Mouse (Mus musculus): ENCODE results near the gene Lag3. TPM values are rescaled to one million over a fixed set of nuclear protein-coding genes. Genes with fewer than 3 reads are reported as not detected.
A peak's percentile ranks its signal among the peaks of the same experiment; 100 is the strongest.

Lag3 gene
- polyA plus RNA-seq, 1 experiment from 2014 or later = 2.9 TPM

GRCm38 (mm10) chr6:124913721-124914285 lies 2.3 kb upstream of the Lag3 start:
- TF ChIP-seq CTCF (IDR thresholded peaks at IDR 0.05; ENCODE audit: low read depth) = no peak
- Histone ChIP-seq H3K4me3 (replicated peaks; ENCODE audit: low read depth, low read length) (no peak overlapping the region), H3K9ac (ENCODE audit: low read depth, low read length) (no peak overlapping the region), H3K9me3 (replicated peaks; ENCODE audit: low read length) (no peaks in the 10 kb centered on the region), H3K36me3 (ENCODE audit: insufficient read depth, low read length) (peaks cover 20% of the 10 kb centered on the region), H3K27ac (no peak overlapping the region), H3K27me3 (ENCODE audit: insufficient read depth, low read length) (no peaks in the 10 kb centered on the region), H3K4me1 (replicated peaks; ENCODE audit: insufficient read depth, low read length) (peaks cover 34% of the 10 kb centered on the region), H3K4me2 (ENCODE audit: low read length) (no peak overlapping the region)
- DNase-seq (ENCODE audit: low spot score) (no peak), ATAC-seq (replicated peaks; ENCODE audit: low FRiP score, low read depth) (no peak)
- 68% methylated on average over 14 of the region's 14 CpGs for WGBS

- ATAC-seq (replicated peaks; ENCODE audit: low FRiP score, low read depth) (no peak), DNase-seq (ENCODE audit: low spot score) (no peak)
- Histone ChIP-seq H3K27ac (0 out of 2 replicates have a peak overlapping the region, but pooled peaks have one; percentile 13), H3K9ac (ENCODE audit: low read depth, low read length) (no peak overlapping the region), H3K9me3 (replicated peaks; ENCODE audit: low read length) (no peaks in the 10 kb centered on the region), H3K36me3 (ENCODE audit: insufficient read depth, low read length) (peaks cover 20% of the 10 kb centered on the region), H3K4me2 (ENCODE audit: low read length) (no peak overlapping the region), H3K4me1 (replicated peaks; ENCODE audit: insufficient read depth, low read length) (peaks cover 31% of the 10 kb centered on the region), H3K4me3 (replicated peaks; ENCODE audit: low read depth, low read length) (no peak overlapping the region), H3K27me3 (ENCODE audit: insufficient read depth, low read length) (no peaks in the 10 kb centered on the region)
- WGBS = 61% methylated on average over 6 of the region's 6 CpGs
- TF ChIP-seq CTCF (IDR thresholded peaks at IDR 0.05; ENCODE audit: low read depth) = no peak
Observed at GRCm38 (mm10) chr6:124913214-124913613, 1.7 kb upstream of the Lag3 start.

GRCm38 (mm10) chr6:124910032-124910431 lies 1.5 kb downstream of the Lag3 start:
- H3K9me3 ChIP-seq (replicated peaks; ENCODE audit: low read length) = no peaks in the 10 kb centered on the region

GRCm38 (mm10) chr6:124907767-124908166 lies 3.7 kb downstream of the Lag3 start:
- DNase-seq (ENCODE audit: low spot score) (no peak), ATAC-seq (replicated peaks; ENCODE audit: low FRiP score, low read depth) (no peak)
- WGBS = 63% methylated on average over 1 of the region's 1 CpGs
- Histone ChIP-seq H3K36me3 (ENCODE audit: insufficient read depth, low read length) (0 out of 2 replicates have a peak, but pooled peaks cover 3% of the 10 kb centered on the region), H3K4me3 (replicated peaks; ENCODE audit: low read depth, low read length) (no peak overlapping the region), H3K9ac (ENCODE audit: low read depth, low read length) (no peak overlapping the region), H3K27me3 (ENCODE audit: insufficient read depth, low read length) (no peaks in the 10 kb centered on the region), H3K4me2 (ENCODE audit: low read length) (no peak overlapping the region), H3K27ac (no peak overlapping the region), H3K4me1 (replicated peaks; ENCODE audit: insufficient read depth, low read length) (peaks cover 14% of the 10 kb centered on the region), H3K9me3 (replicated peaks; ENCODE audit: low read length) (no peaks in the 10 kb centered on the region)
- no peak for TF ChIP-seq CTCF (IDR thresholded peaks at IDR 0.05; ENCODE audit: low read depth)

More at GRCm38 (mm10) chr6:124910032-124910431, 1.5 kb downstream of the Lag3 start:
- H3K27ac ChIP-seq = no peak overlapping the region
- H3K4me1 ChIP-seq (replicated peaks; ENCODE audit: insufficient read depth, low read length) = peaks cover 16% of the 10 kb centered on the region
- H3K36me3 ChIP-seq (ENCODE audit: insufficient read depth, low read length) = peaks cover 19% of the 10 kb centered on the region
- WGBS = 5% methylated on average over 32 of the region's 32 CpGs
- H3K4me2 ChIP-seq (ENCODE audit: low read length) = peak overlapping the region; percentile 37
- H3K4me3 ChIP-seq (replicated peaks; ENCODE audit: low read depth, low read length) = no peak overlapping the region
- ATAC-seq (replicated peaks; ENCODE audit: low FRiP score, low read depth) (0 out of 2 replicates have a peak, but pooled peaks have one; percentile 15), DNase-seq (ENCODE audit: low spot score) (no peak)
- H3K27me3 ChIP-seq (ENCODE audit: insufficient read depth, low read length) = no peaks in the 10 kb centered on the region
- TF ChIP-seq CTCF (IDR thresholded peaks at IDR 0.05; ENCODE audit: low read depth) = no peak
- 0 out of 2 replicates have a peak overlapping the region, but pooled peaks have one; percentile 1 for H3K9ac ChIP-seq (ENCODE audit: low read depth, low read length)

- no peak for DNase-seq (ENCODE audit: low spot score)
- Histone ChIP-seq H3K4me3 (replicated peaks; ENCODE audit: low read depth, low read length) (peak overlapping the region; percentile 48; the same call in 1 of the 2 replicates), H3K9me3 (replicated peaks; ENCODE audit: low read length) (no peaks in the 10 kb centered on the region), H3K9ac (ENCODE audit: low read depth, low read length) (peak overlapping the region; percentile 66), H3K27ac (peak overlapping the region; percentile 97), H3K4me1 (replicated peaks; ENCODE audit: insufficient read depth, low read length) (peaks cover 12% of the 10 kb centered on the region), H3K27me3 (ENCODE audit: insufficient read depth, low read length) (no peaks in the 10 kb centered on the region), H3K4me2 (ENCODE audit: low read length) (peak overlapping the region; percentile 70; the same call in 1 of the 2 replicates), H3K36me3 (ENCODE audit: insufficient read depth, low read length) (no peaks in the 10 kb centered on the region)
- WGBS = 45% methylated on average over 14 of the region's 16 CpGs
- TF ChIP-seq CTCF (IDR thresholded peaks at IDR 0.05; ENCODE audit: low read depth) = no peak
- no peak for ATAC-seq (replicated peaks; ENCODE audit: low FRiP score, low read depth)
Observed at GRCm38 (mm10) chr6:124904991-124905860, 6.3 kb downstream of the Lag3 start.

- Histone ChIP-seq H3K27ac (peak overlapping the region; percentile 97), H3K27me3 (ENCODE audit: insufficient read depth, low read length) (no peaks in the 10 kb centered on the region), H3K36me3 (ENCODE audit: insufficient read depth, low read length) (no peaks in the 10 kb centered on the region), H3K9ac (ENCODE audit: low read depth, low read length) (peak overlapping the region; percentile 66), H3K4me3 (replicated peaks; ENCODE audit: low read depth, low read length) (peak overlapping the region; percentile 48), H3K4me2 (ENCODE audit: low read length) (peak overlapping the region; percentile 70), H3K9me3 (replicated peaks; ENCODE audit: low read length) (no peaks in the 10 kb centered on the region), H3K4me1 (replicated peaks; ENCODE audit: insufficient read depth, low read length) (0 out of 2 replicates have a peak, but pooled peaks cover 5% of the 10 kb centered on the region)
- 8% methylated on average over 24 of the region's 24 CpGs for WGBS
- DNase-seq (ENCODE audit: low spot score) (peak; percentile 98), ATAC-seq (replicated peaks; ENCODE audit: low FRiP score, low read depth) (peak; percentile 71)
- TF ChIP-seq CTCF (IDR thresholded peaks at IDR 0.05; ENCODE audit: low read depth) = peak; percentile 77
Observed at GRCm38 (mm10) chr6:124904161-124904981, 7.1 kb downstream of the Lag3 start.

Data from kidney, postnatal 0 days (tissue).